Mouse (Mus musculus): ENCODE results near the gene Sestd1. TPM values are rescaled to one million over a fixed set of nuclear protein-coding genes. Genes with fewer than 3 reads are reported as not detected.
A peak's percentile ranks its signal among the peaks of the same experiment; 100 is the strongest.

Gene Sestd1
- total RNA-seq, 2 experiments from 2014 or later: 15.8 to 21.1 TPM

DNA sequence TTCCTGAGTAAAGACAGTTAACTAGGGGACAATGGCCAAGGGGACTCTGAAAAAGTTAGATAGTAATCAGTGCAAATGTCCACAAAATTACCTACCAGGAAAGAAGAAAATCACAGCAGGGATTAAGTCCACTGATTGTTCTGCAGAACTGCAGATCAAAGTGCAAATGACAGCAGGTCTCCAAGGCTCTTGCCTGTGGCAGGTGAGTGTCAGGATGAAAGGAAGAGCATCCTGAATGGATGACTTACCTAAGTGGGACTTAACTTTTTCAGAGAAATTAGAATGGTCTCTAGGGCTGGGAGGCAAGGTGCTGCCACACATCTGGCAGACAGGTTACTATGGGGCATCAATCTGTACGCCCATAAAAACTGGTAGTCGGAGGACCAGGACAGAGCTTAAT lies 47.8 kb downstream of the Sestd1 start:
- no peak for ATAC-seq (ENCODE audit: poor library complexity, severe bottlenecking)

DNA sequence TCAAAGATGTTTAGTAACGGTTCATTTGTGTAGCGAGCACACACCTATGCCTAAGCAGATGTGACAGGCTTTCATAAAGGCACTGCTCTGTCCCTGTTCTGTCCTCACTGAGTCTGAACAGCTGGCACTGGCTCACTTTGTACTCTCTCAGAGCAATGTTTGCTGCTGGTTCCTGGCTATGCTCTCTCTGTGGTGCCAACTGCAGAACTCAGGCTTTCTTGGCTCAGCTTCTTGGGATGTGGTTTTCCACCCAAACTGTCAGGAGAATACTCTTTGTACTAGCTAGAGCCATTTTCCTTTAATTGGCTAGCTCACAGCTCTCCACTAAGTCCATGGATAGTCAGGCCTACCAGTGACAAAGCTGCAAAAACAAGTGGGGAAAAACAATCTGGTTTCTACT lies 59.4 kb downstream of the Sestd1 start:
- ATAC-seq (ENCODE audit: poor library complexity, severe bottlenecking): no peak

DNA sequence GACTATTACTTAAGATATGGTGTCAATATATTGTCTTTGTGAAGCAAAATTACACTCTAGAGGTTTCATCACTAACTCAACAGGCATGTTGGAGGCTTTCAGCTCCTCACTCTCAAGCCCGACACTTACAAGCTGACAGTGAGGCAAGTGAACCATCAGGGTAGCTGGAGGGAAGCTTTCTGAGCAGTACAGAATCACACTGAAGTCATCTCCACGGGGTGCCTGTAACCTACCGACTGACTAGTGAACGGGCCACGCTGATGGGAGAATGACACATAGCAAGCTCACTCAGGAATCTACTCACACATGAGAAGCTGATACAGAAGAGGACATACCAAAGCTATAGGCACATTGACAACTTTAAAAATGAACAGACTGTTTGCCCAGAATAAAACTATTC lies 67.5 kb downstream of the Sestd1 start:
- no peak for ATAC-seq (ENCODE audit: poor library complexity, severe bottlenecking)

DNA sequence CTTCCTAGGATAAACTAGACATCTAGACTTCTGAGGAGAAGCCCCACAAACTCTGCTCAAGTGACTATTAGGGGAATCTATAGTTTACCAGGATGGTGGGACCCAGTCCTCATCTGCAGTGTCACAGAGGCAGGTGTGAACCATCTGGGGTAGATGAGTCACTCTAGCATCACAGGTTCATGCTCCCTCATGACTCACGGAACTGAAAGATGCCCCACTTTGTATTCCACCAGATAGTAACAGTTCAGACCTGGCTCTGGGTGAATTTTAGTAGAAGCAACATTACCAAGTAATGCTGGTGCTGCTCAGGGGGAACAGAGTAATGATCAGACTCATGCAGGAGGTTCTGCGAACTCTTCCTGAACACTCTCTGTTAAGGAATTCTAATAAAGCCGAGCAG lies 73.4 kb downstream of the Sestd1 start:
- no peak for ATAC-seq (ENCODE audit: poor library complexity, severe bottlenecking)

DNA sequence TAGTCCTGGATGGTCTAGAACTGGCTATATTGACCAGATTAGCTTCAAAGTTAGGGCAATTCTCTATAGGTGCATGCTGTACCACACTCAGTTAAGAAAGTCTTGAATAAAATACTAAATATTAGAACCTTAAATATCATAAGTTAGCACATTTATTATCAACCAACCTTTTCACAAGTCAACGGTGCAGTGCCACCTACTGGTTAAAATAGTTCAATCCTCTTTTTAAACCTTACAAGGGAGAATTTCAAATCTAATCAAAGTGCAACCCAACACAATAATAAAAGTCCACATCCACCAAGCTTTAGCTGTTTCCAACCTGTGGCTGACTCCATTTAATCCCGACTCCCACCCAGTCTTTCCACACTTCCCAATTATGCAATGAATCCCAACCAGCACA lies 76.5 kb downstream of the Sestd1 start:
- ATAC-seq (ENCODE audit: poor library complexity, severe bottlenecking): 0 out of 2 replicates have a peak, but pooled peaks have one; percentile 27

DNA sequence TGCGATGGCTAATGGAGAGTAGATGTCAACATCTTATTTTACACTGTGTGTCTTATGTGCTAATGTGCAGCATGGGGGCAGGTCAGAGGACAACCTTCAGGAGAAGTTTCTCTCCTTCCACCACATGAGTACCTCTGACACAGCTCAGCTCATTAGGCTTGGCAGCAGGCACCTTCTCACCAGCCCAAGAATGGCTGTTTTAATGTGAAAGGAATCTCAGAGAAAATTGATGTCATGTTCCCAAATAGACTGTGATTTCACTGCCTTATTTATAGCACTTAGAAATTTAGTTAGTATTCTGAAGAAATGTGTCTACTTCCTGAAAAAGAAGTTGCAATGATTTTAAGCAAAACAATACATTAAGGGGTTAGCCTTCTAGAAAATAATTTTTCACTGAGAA lies 78.5 kb downstream of the Sestd1 start:
- no peak for ATAC-seq (ENCODE audit: poor library complexity, severe bottlenecking)

DNA sequence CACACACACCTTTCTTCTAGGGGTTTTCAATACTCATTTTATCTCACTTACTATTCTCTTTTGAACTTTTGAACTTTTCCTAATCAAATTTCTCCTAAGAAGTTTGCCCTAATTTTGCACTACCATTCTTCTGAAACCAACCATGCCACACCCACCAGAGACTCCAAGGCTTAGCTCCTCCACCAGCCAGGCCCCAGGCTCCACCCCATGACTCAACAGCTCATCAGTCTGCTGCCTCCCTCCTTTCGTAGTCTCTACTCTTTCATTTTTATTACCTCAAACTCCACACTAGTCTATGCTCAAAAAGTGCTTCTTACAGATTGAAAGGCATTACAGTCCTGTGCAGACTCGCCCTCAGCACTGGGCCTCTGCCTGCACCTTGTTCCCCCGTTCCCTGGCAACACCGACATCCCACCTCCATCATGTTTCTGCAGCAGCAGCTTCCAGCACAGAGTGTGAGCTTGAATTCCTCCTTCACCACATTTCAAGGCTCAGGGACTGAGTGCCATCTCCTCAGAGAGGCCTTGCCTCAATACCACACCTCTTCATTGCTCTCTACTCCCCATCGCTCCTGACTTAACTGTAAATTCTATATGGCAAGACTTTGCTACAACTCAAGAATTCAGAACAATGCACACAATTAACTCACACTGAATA lies 79.3 kb downstream of the Sestd1 start:
- ATAC-seq (ENCODE audit: poor library complexity, severe bottlenecking): 0 out of 2 replicates have a peak, but pooled peaks have one; percentile 27

DNA sequence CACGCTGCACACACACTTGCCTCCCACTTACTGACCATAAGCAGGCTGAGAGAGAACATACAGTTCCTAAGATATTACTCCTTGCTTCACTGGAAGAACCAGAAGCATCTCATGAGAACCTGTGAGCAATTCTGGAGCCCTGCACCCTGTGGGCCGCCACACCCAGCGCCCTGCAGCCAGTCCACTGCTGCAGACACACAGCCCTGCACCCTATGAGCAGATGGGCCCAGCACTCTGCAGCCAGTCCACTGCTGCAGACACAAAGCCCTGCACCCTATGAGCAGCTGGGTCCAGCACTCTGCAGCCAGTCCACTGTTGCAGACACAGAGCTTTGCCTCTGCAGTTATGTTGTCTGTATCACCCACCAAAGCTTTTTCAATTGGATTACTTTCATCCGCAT lies 80.0 kb downstream of the Sestd1 start:
- ATAC-seq (ENCODE audit: poor library complexity, severe bottlenecking): no peak

DNA sequence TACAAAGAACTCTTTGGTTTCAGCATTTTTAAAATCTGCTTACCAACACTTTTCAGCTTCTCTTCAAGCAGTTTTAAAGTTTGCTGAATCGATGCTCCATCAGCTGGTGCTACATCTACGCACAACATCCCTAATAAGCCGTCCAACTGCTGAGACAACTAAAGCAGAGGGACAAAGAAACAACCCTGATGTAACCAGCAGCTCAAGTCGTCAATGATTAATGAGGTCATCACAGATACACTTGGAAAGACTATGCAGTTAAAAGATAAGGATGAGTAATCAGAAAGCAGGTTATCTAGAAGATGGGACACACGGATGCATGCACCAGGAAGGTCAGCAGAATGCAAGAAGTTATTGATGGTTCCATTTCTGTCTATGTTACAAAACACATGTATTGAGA lies 82.1 kb downstream of the Sestd1 start:
- ATAC-seq (ENCODE audit: poor library complexity, severe bottlenecking): no peak

DNA sequence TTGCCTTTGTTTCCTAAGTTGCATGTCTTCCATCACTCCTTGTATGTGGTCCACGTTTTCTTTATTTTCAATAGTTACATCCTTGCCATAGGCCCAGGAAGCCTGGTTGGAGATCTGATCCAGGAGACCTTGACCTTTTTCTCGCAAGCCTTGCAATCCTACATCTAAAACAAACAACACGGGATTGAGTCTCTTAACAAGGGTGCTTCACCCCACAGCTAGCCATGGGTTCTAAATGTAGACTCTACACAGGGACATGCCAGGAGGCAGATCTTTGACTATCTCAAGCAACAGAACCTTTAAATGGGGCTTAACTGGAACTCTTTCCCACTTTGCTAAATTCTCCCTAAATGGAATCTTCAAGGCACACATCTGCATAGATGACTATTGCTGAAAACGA lies 83.6 kb downstream of the Sestd1 start:
- ATAC-seq (ENCODE audit: poor library complexity, severe bottlenecking): no peak

DNA sequence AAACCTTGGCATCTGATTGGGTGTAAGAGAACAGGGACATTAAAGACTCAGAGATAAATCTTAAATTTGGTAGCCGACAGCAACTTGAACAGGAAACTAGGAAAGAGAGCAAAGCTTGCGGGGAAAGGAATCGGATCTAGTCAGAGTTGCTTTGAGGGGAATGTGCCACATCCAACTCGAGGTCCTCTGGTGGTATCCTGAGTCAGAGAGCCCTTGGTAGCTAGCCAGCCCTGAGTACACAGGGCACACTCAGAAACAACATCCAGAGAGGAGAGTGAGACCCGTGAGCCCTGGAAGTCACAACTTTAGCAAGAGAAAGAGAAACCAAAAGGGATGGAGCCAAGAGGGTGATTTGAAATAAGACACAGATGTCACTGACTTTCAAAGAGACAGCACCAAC lies 85.3 kb downstream of the Sestd1 start:
- ATAC-seq (ENCODE audit: poor library complexity, severe bottlenecking): no peak

DNA sequence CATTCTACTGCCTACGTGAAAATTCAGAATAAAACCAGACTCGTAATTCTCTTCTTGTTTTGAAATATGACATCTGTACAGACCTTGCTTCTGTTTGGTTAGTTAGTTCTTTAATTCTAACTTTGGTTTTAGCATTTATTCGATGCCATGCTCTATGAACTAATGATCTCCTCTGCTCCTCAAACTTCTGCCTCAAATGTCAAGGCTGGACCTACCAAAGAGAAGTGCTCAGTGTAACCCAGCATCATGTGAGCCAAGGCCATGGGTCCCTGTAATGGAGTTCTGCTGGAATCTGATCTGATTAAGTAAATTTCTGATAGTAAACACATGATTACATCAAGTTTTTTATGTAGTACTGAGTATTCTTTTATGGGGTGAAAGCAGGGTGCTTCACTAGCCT lies 88.6 kb downstream of the Sestd1 start:
- ATAC-seq (ENCODE audit: poor library complexity, severe bottlenecking): no peak

DNA sequence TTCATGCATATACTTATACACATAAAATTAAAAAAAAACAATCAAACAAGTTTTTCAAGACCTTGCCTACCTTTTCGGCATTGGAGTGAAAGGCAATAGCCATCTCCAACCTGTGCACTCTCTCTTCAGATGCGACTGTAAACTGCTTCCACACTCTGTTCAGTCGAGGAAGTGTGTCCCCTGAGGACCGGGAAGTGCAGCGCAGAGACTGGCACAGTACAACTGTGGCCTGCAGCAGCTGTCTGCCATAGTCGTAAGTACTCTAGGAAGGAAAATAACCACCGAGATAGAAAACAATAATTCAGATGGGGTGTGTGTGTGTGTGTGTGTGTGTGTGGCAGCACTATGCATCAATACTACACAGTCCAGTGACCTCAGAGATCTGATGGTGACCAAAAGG lies 89.5 kb downstream of the Sestd1 start:
- no peak for ATAC-seq (ENCODE audit: poor library complexity, severe bottlenecking)

DNA sequence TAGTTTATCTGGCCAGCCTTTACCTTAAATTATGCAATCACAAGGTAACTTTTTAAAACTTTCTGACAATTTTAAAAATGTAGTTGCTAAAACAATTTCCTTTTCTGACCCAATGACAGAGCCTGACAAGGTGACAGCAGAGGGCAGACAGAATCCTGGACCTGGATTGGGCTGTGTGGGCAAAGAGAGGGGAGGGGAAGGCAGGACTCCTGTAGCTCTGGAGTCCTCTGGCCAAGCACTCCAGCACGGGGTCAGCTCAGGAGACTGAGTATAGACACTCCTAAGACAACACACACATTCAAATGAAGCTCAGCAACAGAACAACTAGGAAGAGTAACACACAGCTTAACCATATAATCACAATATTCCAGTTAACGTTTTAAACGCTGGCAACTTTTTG lies 90.1 kb downstream of the Sestd1 start:
- ATAC-seq (ENCODE audit: poor library complexity, severe bottlenecking): no peak

DNA sequence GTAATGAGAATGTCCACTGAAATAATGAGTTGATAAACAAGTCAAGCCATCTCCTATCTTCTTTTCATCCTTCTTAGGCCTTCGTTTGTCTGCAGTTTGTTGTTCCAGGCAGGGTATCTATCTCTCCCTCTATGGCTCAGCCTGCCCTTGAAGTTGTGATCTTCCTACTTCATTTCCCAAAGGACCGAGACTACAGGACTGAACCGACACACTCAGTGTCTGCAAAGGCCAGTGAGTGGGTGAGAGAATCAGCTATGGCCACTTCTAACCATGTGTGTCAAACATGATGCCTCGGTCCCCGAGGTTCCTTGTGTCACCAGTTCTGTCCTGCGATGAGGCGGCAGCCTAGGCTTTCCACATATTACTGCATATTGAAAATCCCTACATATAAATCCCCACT lies 90.7 kb downstream of the Sestd1 start:
- ATAC-seq (ENCODE audit: poor library complexity, severe bottlenecking): no peak

DNA sequence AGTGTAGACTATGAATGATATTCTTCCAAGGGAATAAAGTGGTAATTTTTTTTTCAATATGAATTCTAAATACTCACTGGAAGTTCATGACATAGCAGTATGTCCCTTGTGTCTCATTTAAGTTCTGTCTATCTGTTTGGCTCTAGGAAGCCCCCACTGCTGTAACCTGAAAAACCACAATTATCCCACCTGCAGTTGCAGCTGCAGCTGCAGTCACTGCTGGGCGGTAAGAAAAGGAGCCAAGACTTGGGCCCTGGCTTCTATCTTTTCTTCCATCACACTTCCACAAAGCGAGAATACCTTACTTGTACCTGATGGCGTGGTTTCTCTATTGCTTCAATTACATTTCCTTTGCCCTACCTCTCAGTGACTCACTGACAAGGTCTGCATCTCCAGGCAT lies 92.9 kb downstream of the Sestd1 start:
- no peak for ATAC-seq (ENCODE audit: poor library complexity, severe bottlenecking)

DNA sequence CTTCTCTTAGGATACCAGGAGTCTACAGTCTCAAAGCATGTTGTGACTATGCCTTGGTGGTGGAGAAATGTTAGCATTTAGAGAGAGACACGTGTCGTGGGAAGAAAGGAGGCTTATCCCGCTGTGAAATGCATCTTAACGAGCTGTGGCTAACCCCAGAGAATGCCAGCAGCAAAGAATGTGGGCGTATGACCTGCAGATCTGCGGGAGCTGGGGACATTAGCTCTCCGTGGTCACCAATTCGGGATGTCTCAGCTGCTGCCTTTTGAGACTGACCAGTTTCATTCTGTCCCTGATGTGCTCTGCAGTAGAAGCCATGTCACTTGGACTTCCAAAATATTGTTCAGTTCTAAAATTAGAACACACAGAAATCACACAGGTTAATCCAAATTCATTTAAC lies 93.5 kb downstream of the Sestd1 start:
- ATAC-seq (ENCODE audit: poor library complexity, severe bottlenecking): no peak

DNA sequence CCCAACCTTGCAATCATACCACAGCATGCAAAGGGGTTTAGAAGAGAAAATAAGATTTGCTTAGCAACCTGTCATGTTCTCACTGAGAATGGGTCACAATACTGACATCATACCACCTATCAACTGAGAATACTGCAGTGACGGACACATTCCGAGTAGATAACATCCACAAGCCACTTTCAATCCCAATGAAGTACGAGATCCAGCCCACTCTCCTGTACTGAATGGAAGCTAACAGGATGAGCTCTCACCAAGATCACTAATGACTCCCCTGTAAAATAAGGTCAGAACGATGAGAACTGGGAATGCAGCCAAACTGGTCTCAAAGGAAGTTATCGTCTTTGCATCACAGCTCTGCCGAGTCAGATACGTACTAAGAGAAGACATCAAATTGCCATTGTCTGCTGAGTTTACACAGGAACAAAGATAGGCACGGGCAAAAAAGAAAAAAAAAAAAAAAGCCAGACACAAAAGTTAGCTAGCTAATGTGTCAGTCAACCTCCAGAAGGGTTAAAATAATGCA lies 96.3 kb downstream of the Sestd1 start:
- no peak for ATAC-seq (ENCODE audit: poor library complexity, severe bottlenecking)

DNA sequence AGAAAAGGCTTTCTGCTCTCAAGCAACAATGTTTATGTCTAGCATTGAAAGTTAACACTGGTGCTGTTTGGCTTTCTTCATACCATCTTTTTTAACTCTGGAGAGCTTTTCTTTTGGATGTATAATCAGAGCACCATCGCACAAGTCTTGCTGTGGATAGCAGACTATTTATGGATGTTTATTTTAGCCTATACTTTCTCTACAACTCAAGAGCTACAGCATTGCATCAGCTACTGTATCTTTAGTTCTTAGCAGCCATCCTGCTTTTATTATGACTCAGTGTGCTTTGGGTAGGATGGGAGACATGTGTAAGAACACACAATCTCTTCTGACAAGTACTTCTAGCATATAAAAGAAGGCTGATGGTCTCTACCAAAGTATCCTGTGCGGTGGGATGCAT lies 96.7 kb downstream of the Sestd1 start:
- no peak for ATAC-seq (ENCODE audit: poor library complexity, severe bottlenecking)

DNA sequence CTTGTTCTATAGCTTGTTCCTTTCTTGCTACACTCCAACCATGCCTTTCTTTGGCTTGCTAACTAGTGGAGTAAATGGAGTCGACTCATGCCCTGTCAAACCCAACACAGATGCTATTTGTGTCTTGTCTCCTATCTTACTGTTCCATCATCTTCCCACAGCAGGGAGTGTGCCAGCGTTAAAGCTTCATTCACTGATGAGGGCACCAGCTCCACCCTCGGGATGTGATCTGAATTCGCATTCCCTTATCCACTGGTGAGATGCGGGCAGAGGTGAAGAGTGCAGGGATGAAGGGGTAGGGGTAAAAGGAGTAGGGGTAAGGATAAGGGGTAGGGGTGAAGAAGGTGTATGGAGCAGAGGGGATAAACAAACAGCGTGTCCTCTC lies 97.4 kb downstream of the Sestd1 start:
- ATAC-seq (ENCODE audit: poor library complexity, severe bottlenecking): no peak

DNA sequence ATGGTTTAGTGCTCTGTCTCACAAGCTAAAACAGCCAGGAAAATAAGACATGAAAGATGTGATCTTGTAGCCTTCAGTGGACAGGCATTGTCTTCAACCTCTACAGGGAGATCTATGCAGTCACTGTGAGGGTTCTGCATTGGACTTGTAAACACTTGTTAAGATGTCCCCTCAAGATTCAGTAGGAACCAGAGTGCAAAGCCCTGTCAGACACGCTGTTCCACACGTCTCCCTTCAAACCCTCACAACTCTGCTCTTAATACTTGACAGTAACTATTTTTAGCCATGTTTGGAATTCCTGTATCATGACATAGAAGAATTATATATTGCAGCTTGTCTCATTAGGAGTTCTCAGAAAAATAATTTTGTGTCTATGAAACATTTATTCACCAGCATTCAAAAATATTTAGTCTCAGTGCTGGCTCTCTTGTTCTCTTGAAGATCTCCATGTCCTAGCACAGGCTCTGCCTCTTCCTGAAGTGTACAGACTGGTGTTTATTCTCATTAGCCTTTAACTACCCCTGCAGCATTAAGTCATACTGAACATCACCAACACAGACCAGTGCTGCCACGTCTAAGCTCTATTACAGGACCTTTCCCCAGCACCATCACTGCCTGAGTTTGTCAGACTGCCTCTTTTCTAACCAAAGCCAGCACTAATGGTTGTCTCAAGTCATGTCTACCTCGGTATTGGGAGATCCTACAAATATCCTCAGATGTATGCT lies 98.0 kb downstream of the Sestd1 start:
- ATAC-seq (ENCODE audit: poor library complexity, severe bottlenecking): no peak

DNA sequence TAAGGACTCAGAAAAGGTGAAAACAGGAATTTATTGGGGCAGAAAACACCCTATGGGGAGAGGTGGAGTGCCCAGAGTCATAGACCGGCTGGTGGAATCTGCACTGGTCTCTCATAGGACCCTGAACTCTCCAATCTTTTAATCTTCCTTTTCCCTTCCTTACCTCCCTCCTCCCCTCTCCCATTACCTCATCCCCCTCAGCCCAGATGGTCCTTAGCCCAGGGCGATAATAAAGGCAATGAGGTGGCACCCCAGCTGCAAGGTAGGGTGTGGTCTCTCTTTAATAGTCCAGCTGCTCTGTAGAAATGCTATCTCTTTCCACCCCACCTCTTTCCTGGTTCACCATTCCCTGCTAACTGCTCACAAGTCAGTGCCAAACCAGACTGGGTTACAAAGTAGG lies 102.9 kb downstream of the Sestd1 start:
- ATAC-seq (ENCODE audit: poor library complexity, severe bottlenecking): peak; percentile 22

DNA sequence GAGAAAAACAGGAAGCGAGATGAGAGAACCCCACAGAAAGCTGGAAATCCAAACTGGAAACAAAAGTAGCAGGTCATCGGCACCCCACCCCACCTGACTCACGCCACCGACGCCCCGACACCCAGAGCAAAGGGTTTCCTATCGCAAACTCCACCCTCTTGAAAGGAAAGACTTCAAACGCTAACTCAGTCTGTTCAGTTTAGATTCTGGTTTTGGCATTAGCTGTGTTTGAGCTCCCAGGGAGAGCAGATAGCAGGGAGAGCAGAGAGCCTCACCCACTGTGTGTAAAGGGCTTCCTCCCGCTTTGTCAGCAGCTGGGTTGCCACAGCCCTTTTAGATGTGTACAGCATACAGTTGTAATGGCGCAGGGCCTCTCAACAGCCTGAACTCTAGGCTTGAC lies 104.0 kb downstream of the Sestd1 start:
- peak; percentile 64 for ATAC-seq (ENCODE audit: poor library complexity, severe bottlenecking)
